Mouse (Mus musculus) embryonic stem cell, embryonic (primary cell): ENCODE results near the gene Dapk3.

Experiments
- CTCF ChIA-PET, 4 experiments: fragments of 300-600 bp in 2 of 4; fragments of 350-600 bp in 2 of 4; sonication (Branson Sonifier 250); formaldehyde crosslinking; loops; one replicate each; lab custom pipeline; 2022; ENCODE audit warnings: inconsistent platforms in 2 of 4; lab: Charles Lee
- POLR2A ChIA-PET, 4 experiments: fragments of 300-600 bp in 2 of 4; fragments of 350-600 bp in 2 of 4; sonication (Branson Sonifier 250); formaldehyde crosslinking; loops; one replicate each; lab custom pipeline; 2022; ENCODE audit warnings: antibody characterized with exemption in 4 of 4, inconsistent platforms in 1 of 4; lab: Charles Lee

The Dapk3 gene

DNA sequence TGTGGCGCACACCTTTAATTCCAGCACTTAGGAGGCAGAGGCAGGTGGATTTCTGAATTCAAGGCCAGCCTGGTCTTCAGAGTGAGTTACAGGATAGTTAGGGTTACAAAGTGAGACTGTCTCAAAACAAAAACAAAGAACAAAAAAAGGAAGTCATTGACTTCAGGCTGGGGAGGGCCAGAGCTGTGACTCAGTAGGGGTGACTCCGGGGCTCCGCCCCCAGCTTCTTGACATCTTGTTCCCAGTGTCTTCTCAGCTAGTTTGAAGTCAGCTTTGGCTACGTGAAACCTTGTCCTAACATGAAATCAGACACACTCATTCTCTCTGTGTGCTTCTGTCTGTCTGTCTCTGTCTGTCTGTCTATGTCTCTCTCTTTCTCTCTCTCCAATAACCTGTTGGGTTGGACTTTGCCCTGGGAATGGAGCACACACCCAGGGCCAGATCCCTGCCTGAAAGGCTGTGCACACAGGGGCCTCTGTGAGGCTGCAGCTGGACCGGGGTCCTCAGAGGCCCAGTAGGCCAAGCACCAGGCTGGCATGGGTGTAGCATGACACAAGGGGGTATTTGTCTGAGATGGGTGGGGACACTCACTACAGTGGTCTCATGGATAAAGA lies 38.7 kb downstream of the Dapk3 start:
- POLR2A ChIA-PET = interaction anchor here in 1 of 4 experiments (0.8 to 1.7 kb wide), 3 partner anchors 10 to 81 kb away, joined by 3 to 4 read pairs (median 4); no protein-coding TSS in a partner anchor
- CTCF ChIA-PET = interaction anchor here in 2 of 4 experiments (0.6 to 4.5 kb wide), 5 partner anchors 9 to 85 kb away, joined by 3 to 21 read pairs (median 4); partner anchors contain the start of gene Atcay (in 1 of the 2)

DNA sequence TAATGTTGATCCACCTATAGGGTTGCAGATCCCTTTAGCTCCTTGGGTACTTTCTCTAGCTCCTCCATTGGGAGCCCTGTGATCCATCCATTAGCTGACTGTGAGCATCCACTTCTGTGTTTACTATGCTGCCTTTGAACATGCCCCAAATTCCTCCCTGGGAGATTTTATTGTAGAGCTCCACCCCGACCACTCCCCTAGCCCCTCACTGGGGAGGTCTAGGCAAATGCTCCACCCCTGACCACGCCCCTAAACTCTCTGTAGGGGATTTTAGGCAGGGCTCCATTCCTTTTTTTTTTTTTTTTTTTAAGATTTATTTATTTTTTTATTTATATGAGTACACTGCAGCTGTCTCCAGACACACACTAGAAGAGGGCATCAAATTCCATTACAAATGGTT lies 40.9 kb downstream of the Dapk3 start:
- POLR2A ChIA-PET = interaction anchor here (0.6 to 2.5 kb wide), 22 partner anchors 9 to 294 kb away, joined by 3 to 9 read pairs (median 4); partner anchors contain the start of genes Eef2 (in 1 of the 4), Map2k2 (in 1 of the 4), Matk (in 1 of the 4) and Zfr2 (in 1 of the 4)
- CTCF ChIA-PET = interaction anchor here (0.5 to 2.5 kb wide), 21 partner anchors 8 to 477 kb away, joined by 3 to 16 read pairs (median 4); partner anchors contain the start of genes Pip5k1c (in 1 of the 4) and Zfr2 (in 1 of the 4)

DNA sequence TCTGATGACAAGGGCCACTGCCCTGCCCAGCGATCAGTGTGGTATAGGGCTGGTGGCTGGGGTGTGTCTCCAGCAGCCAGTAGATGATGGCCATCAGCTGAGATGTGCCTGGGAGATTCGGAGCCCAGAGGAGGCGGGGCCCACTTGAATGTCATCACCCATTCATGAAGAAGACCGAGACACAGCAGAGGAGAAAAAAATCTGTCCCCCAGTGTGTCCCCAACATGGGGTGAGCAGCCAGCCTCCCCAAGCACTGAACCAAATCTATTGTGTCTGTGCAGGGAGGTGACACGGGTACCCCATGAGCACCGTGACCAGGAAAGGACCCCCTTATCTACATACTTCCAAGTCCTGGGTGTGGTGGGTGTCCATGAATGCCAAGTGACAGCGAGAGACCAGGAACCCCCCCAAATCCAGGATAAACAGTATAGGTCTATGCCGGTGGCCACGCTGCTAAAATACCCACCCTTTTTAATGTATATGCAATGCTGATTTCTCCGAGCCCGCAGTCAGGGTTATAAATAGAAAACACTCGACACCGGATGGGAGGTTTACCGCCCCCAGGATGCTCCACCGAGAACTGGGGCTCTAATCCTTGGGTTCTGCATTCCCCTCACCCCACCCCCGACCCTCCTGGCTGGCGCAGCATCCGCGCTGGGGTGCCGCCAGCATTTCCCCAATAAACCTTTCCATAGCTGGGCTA lies 47.1 kb downstream of the Dapk3 start:
- POLR2A ChIA-PET = interaction anchor here (0.5 to 2.1 kb wide), 12 partner anchors 9 to 524 kb away, joined by 3 to 9 read pairs (median 3); partner anchors contain the start of genes Eef2 (in 1 of the 4), Hmg20b (in 1 of the 4) and Tjp3 (in 1 of the 4)
- CTCF ChIA-PET = interaction anchor here (0.6 to 4.2 kb wide), 27 partner anchors 10 to 1021 kb away, joined by 3 to 37 read pairs (median 8); partner anchors contain the start of genes Apba3 (in 1 of the 4), Mrpl54 (in 1 of the 4), Pip5k1c (in 1 of the 4) and Tjp3 (in 1 of the 4)

DNA sequence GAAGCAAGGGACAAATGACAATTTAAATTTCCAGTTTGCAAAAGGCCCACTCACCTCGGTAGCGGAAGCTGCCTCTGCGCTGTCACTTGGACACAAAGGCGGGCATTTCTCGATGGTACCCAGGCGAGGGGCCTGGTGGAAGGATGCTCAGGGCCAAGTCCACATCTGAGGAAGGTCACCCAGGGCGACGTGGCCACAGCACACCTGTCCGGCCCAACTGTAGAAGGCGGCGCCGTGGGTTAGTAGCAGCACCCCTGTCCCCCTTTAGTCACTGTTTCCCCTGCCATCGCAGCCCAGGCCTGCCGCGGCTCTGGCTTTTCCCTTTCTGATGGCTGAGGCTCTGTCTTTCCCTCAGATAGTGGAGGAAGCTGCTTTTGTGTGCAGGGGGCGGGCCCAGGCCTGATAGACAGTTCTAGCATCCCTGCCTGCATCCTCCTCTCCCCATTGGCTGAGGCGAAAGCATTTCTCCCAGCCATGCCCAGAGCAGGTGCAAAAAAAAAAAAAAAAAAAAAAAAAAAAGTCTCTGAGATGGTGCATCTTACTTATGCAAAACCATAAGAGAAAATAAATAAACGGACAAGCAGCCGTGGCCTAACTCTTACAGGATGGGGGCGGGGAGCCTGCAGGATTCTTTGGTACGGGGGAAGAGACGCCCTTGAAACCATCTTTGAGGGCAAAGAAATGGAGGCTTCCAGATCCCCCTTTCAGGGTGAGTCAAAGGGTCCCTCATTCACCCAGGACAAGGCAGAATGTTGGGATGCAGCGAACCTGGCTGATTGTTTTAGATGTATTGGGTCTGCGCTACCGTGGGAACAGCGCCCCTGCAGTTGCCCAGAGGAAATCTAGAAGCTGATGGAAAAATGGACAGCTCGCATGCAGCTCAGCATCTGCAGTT lies 47.9 kb downstream of the Dapk3 start, which contains the start of gene Atcay:
Gene Atcay, minus strand, starts transcription at position 396 of the 895 bp plus-strand sequence.
- ChIA-PET CTCF (interaction anchor here (0.6 to 4.2 kb wide), 74 partner anchors 7 to 1022 kb away, joined by 3 to 37 read pairs (median 4); partner anchors contain the start of genes Cactin (in 2 of the 4), Apba3 (in 1 of the 4), Map2k2 (in 1 of the 4) and Matk (in 1 of the 4)), POLR2A (interaction anchor here (0.5 to 2.1 kb wide), 34 partner anchors 9 to 306 kb away, joined by 3 to 9 read pairs (median 3); partner anchors contain the start of genes Cactin (in 2 of the 4), Hmg20b (in 2 of the 4), Apba3 (in 1 of the 4) and Eef2 (in 1 of the 4))

DNA sequence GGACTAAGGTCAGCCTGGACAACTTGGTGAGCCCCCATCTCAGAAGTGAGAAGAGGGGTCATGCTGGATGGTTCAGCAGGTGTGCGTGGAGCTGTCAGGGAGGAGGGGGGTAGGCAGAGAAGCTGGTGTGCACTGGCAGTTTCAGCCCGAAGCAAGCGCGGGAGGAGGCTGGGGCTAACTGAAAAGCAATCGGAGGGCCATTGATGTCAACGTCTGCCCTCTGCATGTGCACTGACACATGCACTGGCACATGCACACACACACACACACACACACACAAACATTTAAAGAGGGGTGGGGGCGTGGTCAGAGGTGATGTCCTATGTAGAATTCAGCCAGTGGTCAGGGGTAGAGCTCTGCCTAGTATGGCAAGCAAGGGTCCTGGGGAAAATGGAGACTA lies 48.6 kb downstream of the Dapk3 start:
- ChIA-PET CTCF (interaction anchor here (0.5 to 4.2 kb wide), 64 partner anchors 8 to 687 kb away, joined by 3 to 37 read pairs (median 4); partner anchors contain the start of genes Cactin (in 2 of the 4), Map2k2 (in 2 of the 4), Matk (in 1 of the 4) and Nmrk2 (in 1 of the 4)), POLR2A (interaction anchor here (0.6 to 2.1 kb wide), 28 partner anchors 8 to 305 kb away, joined by 3 to 9 read pairs (median 3); partner anchors contain the start of genes Cactin (in 2 of the 4), Apba3 (in 1 of the 4), Gadd45b (in 1 of the 4) and Hmg20b (in 1 of the 4))

DNA sequence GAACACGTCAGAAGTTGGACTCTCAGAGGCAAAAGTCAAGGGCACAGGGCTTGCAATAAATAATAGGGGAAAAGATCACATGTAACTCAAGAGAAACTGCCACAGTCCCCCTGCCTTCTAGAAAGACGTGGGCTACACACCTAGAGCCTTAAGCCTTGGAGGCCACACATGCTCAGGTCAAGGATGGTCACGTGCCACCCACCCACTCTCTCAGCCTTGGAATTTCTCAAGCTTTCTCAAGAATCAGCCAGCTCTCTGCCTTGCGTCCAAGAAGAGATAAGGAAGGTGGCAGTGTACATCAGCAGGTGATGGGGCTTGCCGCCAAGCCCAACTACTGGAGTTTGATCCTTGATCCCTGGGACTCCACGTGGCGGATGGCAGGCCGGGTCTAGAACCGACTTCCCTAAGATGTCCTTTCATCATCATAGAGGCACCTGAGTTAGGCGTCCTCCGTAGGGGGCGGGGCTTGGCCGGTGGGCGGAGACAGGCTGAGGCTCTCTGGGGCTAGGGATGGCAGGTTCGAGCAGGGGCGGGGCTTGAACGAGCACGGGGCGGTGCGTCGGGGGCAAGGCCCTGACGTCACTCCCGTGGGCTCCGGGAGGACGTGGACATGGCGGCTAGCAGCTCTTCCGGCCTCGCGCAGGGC lies 49.9 kb downstream of the Dapk3 start, which contains the start of gene Zfr2:
Gene Zfr2, plus strand, starts transcription at position 576 of the 646 bp plus-strand sequence.
- CTCF ChIA-PET = interaction anchor here in 2 of 4 experiments (0.6 to 1.8 kb wide), 8 partner anchors 8 to 88 kb away, joined by 3 to 4 read pairs (median 3); partner anchors contain the start of genes Cactin (in 1 of the 2), Nmrk2 (in 1 of the 2) and Pip5k1c (in 1 of the 2)

DNA sequence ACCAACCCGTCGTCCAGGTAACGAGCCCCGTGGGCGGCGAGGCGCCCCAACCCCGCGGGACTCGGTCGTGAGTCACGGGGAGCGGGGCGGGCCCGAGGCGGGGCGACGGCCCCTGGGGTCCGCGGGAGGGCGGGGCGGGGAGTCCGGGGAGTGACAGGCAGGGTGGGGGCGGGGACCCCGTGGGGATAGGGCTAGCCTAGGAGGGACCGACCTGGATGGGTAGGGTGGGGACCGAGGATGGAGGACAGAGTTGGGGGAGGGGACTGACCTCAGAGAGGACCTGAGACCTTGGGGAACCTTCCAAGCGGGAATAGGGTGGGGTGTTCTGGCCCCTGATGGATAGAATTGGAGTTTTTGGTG lies 50.4 kb downstream of the Dapk3 start:
- ChIA-PET CTCF (interaction anchor here in 2 of 4 experiments (0.6 to 1.5 kb wide), 7 partner anchors 8 to 87 kb away, joined by 3 to 4 read pairs (median 3); partner anchors contain the start of genes Cactin (in 1 of the 2), Nmrk2 (in 1 of the 2) and Pip5k1c (in 1 of the 2)), POLR2A (interaction anchor here in 3 of 4 experiments (0.6 to 1.5 kb wide), 9 partner anchors 9 to 184 kb away, joined by 3 to 9 read pairs (median 4); partner anchors contain the start of gene Eef2 (in 1 of the 3))

More for the DNA sequence above, 49.9 kb downstream of the Dapk3 start, which contains the start of gene Zfr2:
- POLR2A ChIA-PET = interaction anchor here in 3 of 4 experiments (0.6 to 1.5 kb wide), 9 partner anchors 9 to 184 kb away, joined by 3 to 9 read pairs (median 4); partner anchors contain the start of gene Eef2 (in 1 of the 3)

DNA sequence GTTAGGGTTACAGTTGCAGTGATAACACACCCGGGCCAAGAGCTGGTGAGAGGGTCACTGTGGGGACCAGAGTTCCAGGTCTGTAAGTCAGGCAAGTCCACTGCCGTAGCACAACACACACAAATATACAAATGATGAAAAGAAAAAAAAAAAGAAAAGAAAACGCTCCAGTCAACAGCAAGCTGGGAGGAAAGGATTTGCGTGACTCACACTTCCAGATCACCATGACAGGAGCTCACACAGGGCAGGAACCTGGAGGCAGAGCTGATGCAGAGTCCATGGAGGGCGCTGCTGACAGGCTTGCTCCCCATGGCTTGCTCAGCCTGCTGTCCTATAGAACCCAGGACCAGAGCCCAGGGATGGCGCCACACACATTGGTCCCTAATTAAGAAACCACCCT lies 51.4 kb downstream of the Dapk3 start:
- ChIA-PET POLR2A (interaction anchor here (0.5 to 2.1 kb wide), 14 partner anchors 10 to 701 kb away, joined by 3 to 6 read pairs (median 4); partner anchors contain the start of genes Pip5k1c (in 2 of the 4), Gadd45b (in 1 of the 4), Lmnb2 (in 1 of the 4) and Map2k2 (in 1 of the 4)), CTCF (interaction anchor here in 3 of 4 experiments (0.6 to 1.5 kb wide), 7 partner anchors 9 to 383 kb away, joined by 3 to 6 read pairs (median 3); partner anchors contain the start of gene Pip5k1c (in 1 of the 3))

DNA sequence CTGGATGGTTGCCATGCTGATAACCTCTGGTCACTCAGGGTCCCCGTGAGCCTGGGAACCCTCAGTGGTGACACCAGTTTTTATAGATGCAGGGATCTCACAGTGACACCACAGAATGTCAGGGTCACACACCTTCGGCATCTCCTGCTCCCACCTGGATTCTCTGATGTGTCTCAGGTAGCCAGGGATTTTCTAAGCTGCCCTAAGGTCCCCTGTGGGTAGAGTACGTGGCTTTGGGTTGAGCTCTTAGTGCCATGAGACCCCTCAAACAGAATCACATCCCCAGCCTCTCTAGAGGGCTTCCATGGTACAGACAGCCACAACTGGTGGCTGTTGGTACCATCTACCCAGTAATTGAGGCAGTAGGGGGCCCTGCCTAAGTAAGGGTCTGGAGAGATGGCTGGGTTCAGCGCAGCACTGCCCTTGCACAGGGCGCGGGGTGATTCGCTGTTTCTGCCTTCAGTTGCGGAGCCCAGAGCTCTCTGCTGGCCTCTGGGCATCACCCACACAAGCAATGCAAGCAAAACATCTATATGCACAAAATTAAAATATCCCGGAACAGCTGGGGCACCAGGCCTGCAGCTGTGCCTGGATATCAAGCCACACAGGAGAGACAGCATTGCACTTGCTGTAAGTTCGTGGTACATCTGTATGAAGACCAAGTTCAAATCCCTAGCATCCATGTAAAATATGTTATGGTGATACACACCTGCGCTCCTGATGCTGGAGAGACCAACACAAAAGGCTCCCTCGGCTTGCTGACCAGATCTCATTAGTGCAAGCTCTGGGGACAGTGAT lies 53.9 kb downstream of the Dapk3 start:
- ChIA-PET CTCF (interaction anchor here in 3 of 4 experiments (0.5 to 2.1 kb wide), 8 partner anchors 8 to 147 kb away, joined by 3 to 7 read pairs (median 4); partner anchors contain the start of genes Hmg20b (in 1 of the 3) and Pip5k1c (in 1 of the 3)), POLR2A (interaction anchor here in 2 of 4 experiments (0.7 to 1.8 kb wide), 6 partner anchors 17 to 137 kb away, joined by 3 to 5 read pairs (median 3); no protein-coding TSS in a partner anchor)

DNA sequence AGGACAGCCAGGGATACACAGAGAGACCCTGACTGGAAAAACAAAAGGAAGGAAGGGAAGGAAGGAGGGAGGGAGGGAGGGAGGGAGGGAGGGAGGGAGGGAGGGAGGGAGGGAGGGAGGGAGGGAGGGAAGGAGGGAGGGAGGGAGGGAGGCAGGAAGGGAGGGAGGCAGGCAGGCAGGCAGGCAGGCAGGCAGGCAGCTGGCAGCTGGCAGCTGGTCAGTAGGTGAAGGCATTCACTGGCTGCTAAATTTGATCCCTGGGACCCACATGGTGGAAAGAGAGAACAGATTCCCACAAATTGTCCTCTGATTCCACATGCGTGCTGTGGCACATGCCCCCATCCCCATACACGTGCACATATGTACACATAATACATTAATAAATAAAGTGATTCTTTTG lies 55.8 kb downstream of the Dapk3 start:
- ChIA-PET POLR2A (interaction anchor here (0.6 to 5.1 kb wide), 13 partner anchors 7 to 1538 kb away, joined by 3 to 36 read pairs (median 4); partner anchors contain the start of genes Apba3 (in 1 of the 4), Atcay (in 1 of the 4), Eef2 (in 1 of the 4) and Matk (in 1 of the 4)), CTCF (interaction anchor here (0.5 to 3.4 kb wide), 11 partner anchors 9 to 366 kb away, joined by 3 to 37 read pairs (median 4); partner anchors contain the start of genes Atcay (in 1 of the 4) and Pip5k1c (in 1 of the 4))

DNA sequence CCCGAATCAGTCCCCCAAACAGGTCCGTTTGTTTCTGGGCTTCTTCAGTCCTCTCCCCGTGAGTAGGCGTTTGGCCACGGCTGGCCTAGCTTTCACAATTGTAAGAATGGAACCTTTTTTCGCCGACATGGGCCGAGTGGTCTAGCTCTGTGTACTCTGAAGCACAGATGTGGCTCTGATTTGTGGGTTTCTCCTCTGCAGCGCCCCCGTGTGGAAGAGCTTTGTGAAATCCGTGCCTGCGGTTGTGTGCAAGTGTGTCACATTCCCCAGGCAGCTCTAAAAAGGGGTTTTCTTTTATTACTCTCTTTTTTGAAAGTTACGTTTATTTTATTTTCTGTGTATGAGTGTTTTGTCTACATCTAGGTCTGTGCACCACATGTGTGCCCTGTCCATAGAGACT lies 58.1 kb downstream of the Dapk3 start:
- ChIA-PET POLR2A (interaction anchor here (0.5 to 5.1 kb wide), 22 partner anchors 10 to 395 kb away, joined by 3 to 36 read pairs (median 4); partner anchors contain the start of genes Atcay (in 2 of the 4), Cactin (in 2 of the 4), Pip5k1c (in 2 of the 4) and Apba3 (in 1 of the 4)), CTCF (interaction anchor here (0.6 to 3.4 kb wide), 110 partner anchors 8 to 651 kb away, joined by 3 to 37 read pairs (median 4); partner anchors contain the start of genes Atcay (in 3 of the 4), Cactin (in 3 of the 4), Matk (in 3 of the 4) and Pip5k1c (in 3 of the 4))

DNA sequence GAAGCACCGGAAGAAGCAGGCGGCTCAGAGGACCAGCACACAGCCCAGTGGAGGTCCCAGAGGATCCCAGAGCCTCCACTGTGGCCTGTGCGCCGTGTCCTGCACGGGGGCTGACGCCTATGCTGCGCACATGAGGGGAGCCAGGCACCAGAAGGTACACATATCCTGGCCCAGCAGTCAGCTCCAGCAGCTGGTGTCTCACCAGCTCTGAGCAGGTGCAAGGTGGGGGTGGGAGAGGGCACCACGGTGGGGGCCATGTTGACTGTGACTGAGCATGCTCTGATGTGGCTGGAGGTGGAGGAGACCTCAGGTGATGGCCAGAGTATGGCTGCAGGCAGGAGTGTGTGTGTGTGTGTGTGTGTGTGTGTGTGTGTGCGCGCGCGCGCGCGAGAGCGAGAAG lies 59.2 kb downstream of the Dapk3 start:
- CTCF ChIA-PET = interaction anchor here (0.6 to 3.4 kb wide), 29 partner anchors 11 to 436 kb away, joined by 3 to 37 read pairs (median 5); partner anchors contain the start of genes Atcay (in 2 of the 4), Pip5k1c (in 2 of the 4), Cactin (in 1 of the 4) and Fzr1 (in 1 of the 4)

More for the DNA sequence above, 59.2 kb downstream of the Dapk3 start:
- POLR2A ChIA-PET = interaction anchor here (0.6 to 5.1 kb wide), 17 partner anchors 11 to 173 kb away, joined by 3 to 36 read pairs (median 4); partner anchors contain the start of genes Apba3 (in 1 of the 4), Cactin (in 1 of the 4), Matk (in 1 of the 4) and Mrpl54 (in 1 of the 4)
